25 mouse cellular contexts compared by ENCODE assay signal in the genomic region with DNA sequence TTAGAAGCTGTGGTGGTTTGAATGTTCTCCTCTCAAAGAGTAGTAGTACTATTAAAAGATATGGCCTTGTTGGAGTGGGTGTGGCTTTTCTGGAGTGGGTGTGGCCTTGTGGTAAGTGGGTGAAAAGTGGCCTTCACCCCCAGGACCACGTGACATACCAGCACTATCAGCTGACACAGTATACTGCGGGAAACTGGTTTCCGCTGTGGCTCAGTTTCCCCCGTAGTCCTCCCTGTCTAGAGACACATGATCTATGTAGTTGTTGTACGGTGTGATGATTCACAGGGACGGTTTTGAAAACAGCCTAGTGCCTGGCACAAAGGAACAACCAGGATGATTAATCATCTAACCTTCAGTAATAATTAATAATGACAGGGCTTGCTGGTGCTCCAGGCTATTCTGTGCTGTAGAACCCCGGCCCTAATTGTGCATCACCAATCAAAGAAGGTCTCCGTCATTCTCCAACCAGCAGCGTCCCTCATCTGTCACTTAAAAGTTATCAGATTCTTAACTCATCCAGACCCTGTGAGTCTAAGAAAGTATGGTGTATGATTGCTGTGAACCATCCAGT.
DNase-seq lines count a peak whose midpoint lies in the region; ATAC-seq lines count a peak whose summit lies in the region.
"Had no signal": no experiment of that assay in that cellular context is flagged by ENCODE, and none has a peak within 500 bp of the region (broad histone marks: within the 10 kb centered on the region; RNA-seq: fewer than 3 reads in every experiment).

No protein-coding gene starts in this region.

- ATAC-seq in heart, embryonic 11.5 days (replicated peaks; ENCODE audit: insufficient number of reproducible peaks, low FRiP score, low TSS enrichment) = no peak
- ATAC-seq in hindbrain, embryonic 12.5 days (ENCODE audit: low FRiP score) = peak; percentile 50; the same call in 1 of the 2 replicates
- ATAC-seq in hindbrain, embryonic 14.5 days (ENCODE audit: low FRiP score) = no peak
- ATAC-seq in neural tube, embryonic 13.5 days (ENCODE audit: low read depth) = peak; percentile 27; the same call in 1 of the 2 replicates
- ATAC-seq: forebrain, embryonic 13.5 days; forebrain, embryonic 16.5 days; intestine, postnatal 0 days; Patski had no signal

- H3K9me3 ChIP-seq in heart, embryonic 11.5 days (replicated peaks; ENCODE audit: control insufficient read depth, low read length) = no peaks in the 10 kb centered on the region
- H3K9me3 ChIP-seq in hindbrain, embryonic 12.5 days (replicated peaks) = no peaks in the 10 kb centered on the region
- H3K9me3 ChIP-seq in hindbrain, embryonic 14.5 days (ENCODE audit: control insufficient read depth, low read length) = no peaks in the 10 kb centered on the region
- H3K9me3 ChIP-seq in neural tube, embryonic 13.5 days = no peaks in the 10 kb centered on the region
- H3K9me3 ChIP-seq: forebrain, embryonic 10.5 days; forebrain, embryonic 13.5 days; heart, embryonic 12.5 days; heart, embryonic 15.5 days; hindbrain, embryonic 15.5 days had no signal

- 79% methylated on average over 9 of the region's 9 CpGs for WGBS in heart, embryonic 11.5 days (ENCODE audit: insufficient replicate concordance)
- 60% methylated on average over 9 of the region's 9 CpGs for WGBS in hindbrain, embryonic 12.5 days
- WGBS in hindbrain, embryonic 14.5 days = 65% methylated on average over 9 of the region's 9 CpGs
- WGBS in neural tube, embryonic 13.5 days = 57% methylated on average over 9 of the region's 9 CpGs

- no peaks in the 10 kb centered on the region for H3K4me1 ChIP-seq in heart, embryonic 11.5 days (ENCODE audit: control insufficient read depth, insufficient read depth, low read length)
- peaks cover 6% of the 10 kb centered on the region; the same call in 1 of the 2 replicates for H3K4me1 ChIP-seq in hindbrain, embryonic 12.5 days
- H3K4me1 ChIP-seq in hindbrain, embryonic 14.5 days (replicated peaks; ENCODE audit: control insufficient read depth, insufficient read depth, low read length) = no peaks in the 10 kb centered on the region
- peaks cover 17% of the 10 kb centered on the region; the same call in 1 of the 2 replicates for H3K4me1 ChIP-seq in neural tube, embryonic 13.5 days (replicated peaks)
- H3K4me1 ChIP-seq: forebrain, embryonic 13.5 days; heart, embryonic 15.5 days; hindbrain, embryonic 15.5 days had no signal

- DNase-seq in heart, adult 11 months = peak; percentile 83
- DNase-seq in hindbrain, embryonic 14.5 days (ENCODE audit: low spot score) = no peak
- no peak for DNase-seq in neural tube, embryonic 10.5 days (ENCODE audit: extremely low spot score, low spot score)
- peak; percentile 61 for DNase-seq in retina, embryonic 14.5 days (ENCODE audit: low spot score)
- DNase-seq in left cerebral cortex, adult 8-10 months (ENCODE audit: low spot score in 2 of 2) = no peak
- DNase-seq: adrenal gland, postnatal 10 days; adrenal gland, postnatal 36 days; cerebellum, adult 18-20 months; cerebellum, adult 9-10 months; cerebellum, postnatal 14 days; gastrocnemius, postnatal 14 days; heart, adult 18-20 months; heart, postnatal 10 days; heart, postnatal 36 days had no signal

- H3K27ac ChIP-seq in heart, embryonic 11.5 days (ENCODE audit: low read depth, low read length) = no peak overlapping the region
- H3K27ac ChIP-seq in hindbrain, embryonic 12.5 days = no peak overlapping the region
- no peak overlapping the region for H3K27ac ChIP-seq in hindbrain, embryonic 14.5 days
- no peak overlapping the region for H3K27ac ChIP-seq in neural tube, embryonic 13.5 days (replicated peaks)
- H3K27ac ChIP-seq: forebrain, embryonic 10.5 days; forebrain, embryonic 13.5 days; heart, embryonic 15.5 days; hindbrain, embryonic 15.5 days had no signal

- no peaks in the 10 kb centered on the region for H3K36me3 ChIP-seq in heart, embryonic 11.5 days (ENCODE audit: control insufficient read depth, insufficient read depth, low read length)
- no peaks in the 10 kb centered on the region for H3K36me3 ChIP-seq in hindbrain, embryonic 12.5 days
- no peaks in the 10 kb centered on the region for H3K36me3 ChIP-seq in hindbrain, embryonic 14.5 days (replicated peaks; ENCODE audit: control insufficient read depth, insufficient read depth)
- H3K36me3 ChIP-seq in neural tube, embryonic 13.5 days = no peaks in the 10 kb centered on the region
- H3K36me3 ChIP-seq: forebrain, embryonic 10.5 days; heart, embryonic 12.5 days; heart, embryonic 15.5 days; hindbrain, embryonic 15.5 days had no signal

- no peaks in the 10 kb centered on the region; the same call in 1 of the 2 replicates for H3K27me3 ChIP-seq in heart, embryonic 11.5 days (ENCODE audit: control insufficient read depth, insufficient read depth, low read length)
- H3K27me3 ChIP-seq in hindbrain, embryonic 12.5 days = no peaks in the 10 kb centered on the region
- no peaks in the 10 kb centered on the region for H3K27me3 ChIP-seq in hindbrain, embryonic 14.5 days (ENCODE audit: control insufficient read depth, insufficient read depth, low read length)
- H3K27me3 ChIP-seq in neural tube, embryonic 13.5 days = no peaks in the 10 kb centered on the region
- H3K27me3 ChIP-seq: heart, embryonic 12.5 days; hindbrain, embryonic 15.5 days; Patski had no signal

- H3K4me2 ChIP-seq in heart, embryonic 11.5 days = no peak overlapping the region
- no peak overlapping the region for H3K4me2 ChIP-seq in hindbrain, embryonic 12.5 days (replicated peaks)
- H3K4me2 ChIP-seq in hindbrain, embryonic 14.5 days (replicated peaks) = no peak overlapping the region
- H3K4me2 ChIP-seq in neural tube, embryonic 13.5 days = no peak overlapping the region
- H3K4me2 ChIP-seq: forebrain, embryonic 13.5 days; heart, embryonic 12.5 days; heart, embryonic 15.5 days; hindbrain, embryonic 15.5 days had no signal

- no peak overlapping the region for H3K9ac ChIP-seq in heart, embryonic 11.5 days (ENCODE audit: low read depth, low read length)
- H3K9ac ChIP-seq in hindbrain, embryonic 12.5 days = no peak overlapping the region
- no peak overlapping the region for H3K9ac ChIP-seq in hindbrain, embryonic 14.5 days
- no peak overlapping the region for H3K9ac ChIP-seq in neural tube, embryonic 13.5 days
- H3K9ac ChIP-seq: forebrain, embryonic 13.5 days; heart, embryonic 12.5 days; heart, embryonic 15.5 days; hindbrain, embryonic 15.5 days had no signal

- no peak overlapping the region for H3K4me3 ChIP-seq in heart, embryonic 11.5 days (ENCODE audit: low read depth, low read length)
- no peak overlapping the region for H3K4me3 ChIP-seq in hindbrain, embryonic 12.5 days
- H3K4me3 ChIP-seq in hindbrain, embryonic 14.5 days (replicated peaks; ENCODE audit: low read length) = no peak overlapping the region
- no peak overlapping the region for H3K4me3 ChIP-seq in neural tube, embryonic 13.5 days
- H3K4me3 ChIP-seq: forebrain, embryonic 10.5 days; forebrain, embryonic 13.5 days; heart, embryonic 12.5 days; heart, embryonic 15.5 days; hindbrain, embryonic 15.5 days had no signal

Comparison
In these comparisons a context has a peak if more than half of its experiments do, and no peak if none do; other contexts are left out.
1. ATAC-seq: peak in hindbrain, embryonic 12.5 days (single experiment) and neural tube, embryonic 13.5 days (single experiment); none in heart, embryonic 11.5 days (single experiment) and hindbrain, embryonic 14.5 days (single experiment).
2. DNase-seq: peak in heart, adult 11 months (single experiment) and retina, embryonic 14.5 days (single experiment); none in hindbrain, embryonic 14.5 days (single experiment), neural tube, embryonic 10.5 days (single experiment) and left cerebral cortex, adult 8-10 months (0 of 2).